Mouse (Mus musculus) T-helper 17 cell (primary cell): ENCODE measurements at regions not wholly inside any gene's neighbourhood (a gene's known extent, or its start where the extent isn't known, plus 50 kb on each side); places are given as distances from the start of the nearest gene placed in this dataset.

Source experiments
- in situ Hi-C, 2 experiments: fragments of 300-600 bp; cut with MboI, MseI; formaldehyde crosslinking; loops; 1 replicate in 1 of 2; 2 replicates in 1 of 2; pipeline ENCODE4 v1.15.1; 2025; ENCODE audit warnings: high pct_unique_total_duplicates in 2 of 2

GRCm38 (mm10) chr3:60916411-60916810 is 86.2 kb upstream of the P2ry1 start:
- in situ Hi-C loops = no loop called here

- in situ Hi-C loops = no loop called here
These were observed 85.3 kb upstream of the P2ry1 start for GRCm38 (mm10) chr3:60917271-60917670.

- in situ Hi-C loops = no loop called here
These were observed 76.5 kb upstream of the P2ry1 start for GRCm38 (mm10) chr3:60926024-60926547.

GRCm38 (mm10) chr3:60928910-60929309 is 73.7 kb upstream of the P2ry1 start:
- in situ Hi-C loops = no loop called here

GRCm38 (mm10) chr3:60934492-60934891 is 68.1 kb upstream of the P2ry1 start:
- in situ Hi-C loops = no loop called here

GRCm38 (mm10) chr3:60941451-60941850 is 61.1 kb upstream of the P2ry1 start:
- in situ Hi-C loops = no loop called here

GRCm38 (mm10) chr3:60948897-60949296 is 53.7 kb upstream of the P2ry1 start:
- in situ Hi-C loops = loop anchor here in 1 of 2 experiments (5.0 kb wide), 1 partner anchor 603 kb away; no protein-coding TSS in a partner anchor
